Mouse (Mus musculus) thymus, postnatal 10 days (tissue): ENCODE measurements around the gene AI837181.

Source experiments
- DNase-seq, 2 experiments: peaks; one replicate each; pipeline ENCODE4 v3.0.0; 2021; ENCODE audit warnings: low spot score in 2 of 2

Gene AI837181

GRCm38 (mm10) chr19:5414534-5414957 is 10.4 kb upstream of the AI837181 start:
- DNase-seq: no peak

GRCm38 (mm10) chr19:5418750-5419466 is 6.0 kb upstream of the AI837181 start:
- DNase-seq: no peak

- no peak for DNase-seq
Measured at GRCm38 (mm10) chr19:5419630-5420029, 5.3 kb upstream of the AI837181 start.

DNA sequence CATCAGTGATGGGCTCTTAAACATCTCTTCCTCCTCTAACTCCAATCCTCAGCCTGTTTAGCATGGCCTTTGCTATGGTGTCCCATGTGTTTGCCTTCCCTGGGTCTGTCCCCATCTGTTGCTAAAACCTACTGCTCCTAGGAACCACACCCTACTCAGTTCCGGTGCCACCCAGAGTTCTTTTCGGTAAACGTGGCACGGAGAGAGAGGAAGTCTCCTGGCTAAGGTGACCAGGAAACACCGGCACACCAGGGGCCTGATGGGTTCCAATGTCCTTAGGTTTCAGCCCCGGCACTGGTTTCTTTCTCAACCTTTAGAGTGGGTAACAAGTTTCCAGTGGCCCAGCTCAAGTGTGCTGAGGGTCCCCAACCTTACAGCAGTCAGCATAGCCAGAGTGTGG is 4.4 kb upstream of the AI837181 start:
- DNase-seq: no peak

DNA sequence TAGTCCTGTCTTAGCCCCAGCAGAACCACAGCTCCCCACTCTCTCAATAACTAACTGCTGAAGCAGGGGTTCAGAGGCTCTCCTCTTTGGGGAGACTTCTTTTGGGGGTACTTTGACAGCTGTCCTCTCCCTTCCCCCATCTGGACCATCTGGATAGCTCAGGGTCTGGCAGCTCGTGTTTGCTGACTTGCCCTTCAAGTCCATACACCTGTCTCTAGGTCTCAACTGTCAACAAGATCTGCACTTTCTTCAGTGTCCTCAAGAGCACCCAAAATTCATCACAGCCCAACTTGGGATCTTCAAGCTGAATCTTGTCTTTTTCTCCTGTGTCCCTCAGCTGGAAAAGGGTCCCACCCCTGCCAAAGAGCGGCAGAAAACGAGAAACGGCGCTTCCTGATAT is 3.2 kb upstream of the AI837181 start:
- DNase-seq: peak in 1 of 2 experiments; percentile 42

GRCm38 (mm10) chr19:5422267-5422666 is 2.7 kb upstream of the AI837181 start:
- DNase-seq: no peak

GRCm38 (mm10) chr19:5422895-5423443 is 2.0 kb upstream of the AI837181 start:
- DNase-seq: no peak

- no peak for DNase-seq
Measured at GRCm38 (mm10) chr19:5423561-5423960, 1.4 kb upstream of the AI837181 start.

DNA sequence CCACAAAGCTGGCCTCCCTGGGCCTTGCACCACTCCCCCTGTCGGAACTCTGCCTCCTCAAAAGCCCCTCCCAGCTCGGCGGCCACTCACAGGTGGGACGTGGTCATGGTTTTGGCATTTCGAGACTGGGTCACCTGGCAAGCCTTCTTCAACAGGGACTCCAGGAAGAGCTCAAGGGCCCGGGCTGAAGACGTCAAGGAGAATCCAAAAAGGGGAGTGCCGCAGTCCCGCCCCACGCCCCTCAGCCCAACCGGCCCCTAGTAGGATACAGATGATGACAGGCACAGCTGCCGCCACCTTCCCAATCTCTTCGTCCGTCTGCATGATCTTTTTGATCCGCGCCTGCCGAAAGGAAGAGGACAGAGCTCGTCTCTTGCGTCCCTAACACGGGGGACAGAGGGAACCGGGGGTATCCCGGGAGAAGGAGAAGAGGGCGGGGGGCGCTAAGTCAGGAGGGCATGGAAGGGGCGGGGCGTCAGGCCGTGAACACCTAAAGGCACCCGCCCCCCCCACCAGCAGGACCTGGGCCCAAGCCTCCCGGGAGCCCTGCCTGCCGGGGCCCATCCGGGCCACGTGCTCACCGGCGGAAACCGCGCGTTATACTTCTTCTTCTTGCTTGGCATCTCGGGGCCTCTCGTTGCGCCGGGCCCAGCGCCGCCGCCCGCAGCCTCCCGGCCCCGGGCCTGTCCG is 707 bp upstream of the AI837181 start:
- DNase-seq: peak; percentile 73 to 75

- no peak for DNase-seq
Measured at GRCm38 (mm10) chr19:5425906-5426565, 1.1 kb downstream of the AI837181 start.

- DNase-seq: no peak
Measured at GRCm38 (mm10) chr19:5426640-5427290, 1.8 kb downstream of the AI837181 start.

- peak in 1 of 2 experiments; percentile 45 for DNase-seq
Measured at GRCm38 (mm10) chr19:5428083-5428482, 3.1 kb downstream of the AI837181 start.

DNA sequence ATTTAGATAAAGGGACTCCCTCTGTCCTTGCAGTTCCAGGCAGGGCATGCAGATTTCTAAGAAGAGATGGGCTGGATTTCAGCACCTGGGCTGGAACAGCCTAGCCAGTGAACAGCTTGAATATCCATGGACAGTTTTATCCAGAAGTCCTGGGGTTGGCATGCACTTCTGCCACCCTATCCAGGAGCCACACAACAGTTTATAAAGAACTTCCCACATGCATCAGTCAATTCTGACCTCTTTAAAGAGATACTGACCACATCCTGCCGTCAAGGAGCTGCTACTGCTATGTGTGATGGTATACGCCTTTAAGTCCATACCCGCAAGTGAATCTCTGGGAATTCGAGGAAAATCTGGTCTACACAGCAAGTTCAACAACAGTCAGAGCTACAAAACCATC is 4.3 kb downstream of the AI837181 start:
- DNase-seq: no peak

DNA sequence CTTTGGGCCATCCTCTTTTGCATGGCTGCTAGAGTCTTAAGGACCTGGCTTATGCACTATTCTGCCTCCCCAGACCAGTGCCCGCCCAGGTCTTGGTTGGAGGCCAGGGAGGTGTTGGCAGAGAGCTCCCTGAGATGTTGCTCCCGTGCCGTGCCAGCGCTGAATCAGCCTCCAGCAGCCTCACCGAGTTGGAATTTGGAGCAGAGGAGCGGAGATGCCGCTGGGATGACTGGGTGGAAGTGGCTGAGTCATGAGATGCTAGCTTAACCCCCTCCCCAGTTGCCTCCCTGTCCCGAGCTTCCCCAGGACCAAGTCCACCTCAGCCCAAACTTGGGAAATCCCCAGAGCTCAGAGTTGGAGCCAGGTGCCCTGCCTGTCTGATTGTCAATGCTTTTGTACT is 4.9 kb downstream of the AI837181 start:
- no peak for DNase-seq

- no peak for DNase-seq
Measured at GRCm38 (mm10) chr19:5430408-5430807, 5.5 kb downstream of the AI837181 start.

- no peak for DNase-seq
Measured at GRCm38 (mm10) chr19:5431911-5432464, 7.0 kb downstream of the AI837181 start.

DNA sequence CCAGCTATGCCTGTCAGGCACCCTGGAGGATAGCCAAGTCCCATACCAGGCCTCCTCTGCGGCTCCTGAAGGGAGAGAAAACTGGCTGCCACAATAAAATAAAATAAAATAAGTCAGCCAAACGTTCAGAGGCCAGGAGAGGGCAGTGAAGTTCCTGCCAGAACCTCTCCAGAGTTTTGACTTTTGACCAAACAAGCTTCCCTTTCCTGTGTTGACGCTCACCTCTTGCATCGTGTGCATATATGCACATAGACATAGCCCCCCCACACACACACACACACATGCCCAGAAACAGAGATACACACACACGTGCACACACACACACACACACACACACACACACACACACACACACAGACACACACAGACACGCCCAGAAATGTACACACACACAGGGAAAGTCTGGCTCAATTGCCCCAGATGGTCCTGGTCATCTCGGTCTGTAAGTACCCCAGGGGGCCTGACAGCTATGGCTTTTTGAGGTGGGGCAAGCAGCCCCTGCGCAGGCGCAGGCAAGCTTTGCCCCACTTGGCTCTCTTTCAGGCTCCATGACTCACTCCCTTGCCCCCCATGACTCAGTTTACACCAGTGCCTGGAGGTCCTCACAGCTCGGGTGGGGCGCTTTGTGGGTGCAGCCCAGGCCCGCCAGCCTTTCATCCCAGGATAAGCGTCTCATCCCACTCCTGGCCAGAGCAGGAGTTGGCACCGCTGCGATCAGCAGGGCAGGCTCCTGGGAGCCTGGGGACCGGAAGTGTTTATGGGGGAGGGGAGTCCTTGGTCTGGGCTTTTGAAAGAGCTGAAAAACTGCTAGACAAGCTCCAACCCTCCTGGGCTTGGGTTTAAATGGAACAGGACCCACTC is 8.3 kb downstream of the AI837181 start:
- DNase-seq: peak; percentile 64 to 67

- no peak for DNase-seq
Measured at GRCm38 (mm10) chr19:5433951-5434350, 9.0 kb downstream of the AI837181 start.

- no peak for DNase-seq
Measured at GRCm38 (mm10) chr19:5444371-5444908, 19.5 kb downstream of the AI837181 start.

GRCm38 (mm10) chr19:5444954-5445353 is 20.0 kb downstream of the AI837181 start:
- no peak for DNase-seq
